Mouse (Mus musculus) granulocyte monocyte progenitor cell, adult 5-6 weeks (primary cell): ENCODE measurements at regions not wholly inside any gene's neighbourhood (a gene's known extent, or its start where the extent isn't known, plus 50 kb on each side); places are given as distances from the start of the nearest gene placed in this dataset.
"Not testable (repeated sequence)": the region's sequence is repeated elsewhere in the genome, so short reads cannot be mapped to it uniquely, and the experiment has no call there.

ENCODE experiments used
- ATAC-seq: replicated peaks from 2 replicates; pipeline ENCODE4 v1.8.0; 2016; ENCODE audit warnings: mild to moderate bottlenecking, moderate TSS enrichment, inconsistent platforms; ENCODE audit not compliant: poor library complexity, severe bottlenecking

DNA sequence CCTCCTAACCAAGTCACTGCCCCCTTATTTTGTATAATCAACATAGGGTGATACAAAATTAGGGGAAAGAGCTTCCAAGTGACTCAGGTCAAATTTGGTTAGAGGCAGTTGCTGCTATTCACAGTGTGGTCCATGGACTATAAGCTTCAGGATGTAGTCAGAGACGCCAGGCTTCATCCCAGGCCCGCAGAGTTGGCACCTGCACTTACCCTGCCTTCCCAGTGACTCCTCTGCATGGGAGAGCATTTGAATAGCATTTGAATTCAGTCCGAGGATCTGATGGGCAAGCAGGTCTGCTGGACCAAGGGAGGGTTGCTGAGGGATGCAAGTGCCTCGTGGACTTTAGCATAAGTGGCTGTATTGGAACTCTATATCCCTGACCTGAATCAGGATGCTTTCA, 181.8 kb downstream of the 1810013L24Rik start:
- no peak for ATAC-seq

DNA sequence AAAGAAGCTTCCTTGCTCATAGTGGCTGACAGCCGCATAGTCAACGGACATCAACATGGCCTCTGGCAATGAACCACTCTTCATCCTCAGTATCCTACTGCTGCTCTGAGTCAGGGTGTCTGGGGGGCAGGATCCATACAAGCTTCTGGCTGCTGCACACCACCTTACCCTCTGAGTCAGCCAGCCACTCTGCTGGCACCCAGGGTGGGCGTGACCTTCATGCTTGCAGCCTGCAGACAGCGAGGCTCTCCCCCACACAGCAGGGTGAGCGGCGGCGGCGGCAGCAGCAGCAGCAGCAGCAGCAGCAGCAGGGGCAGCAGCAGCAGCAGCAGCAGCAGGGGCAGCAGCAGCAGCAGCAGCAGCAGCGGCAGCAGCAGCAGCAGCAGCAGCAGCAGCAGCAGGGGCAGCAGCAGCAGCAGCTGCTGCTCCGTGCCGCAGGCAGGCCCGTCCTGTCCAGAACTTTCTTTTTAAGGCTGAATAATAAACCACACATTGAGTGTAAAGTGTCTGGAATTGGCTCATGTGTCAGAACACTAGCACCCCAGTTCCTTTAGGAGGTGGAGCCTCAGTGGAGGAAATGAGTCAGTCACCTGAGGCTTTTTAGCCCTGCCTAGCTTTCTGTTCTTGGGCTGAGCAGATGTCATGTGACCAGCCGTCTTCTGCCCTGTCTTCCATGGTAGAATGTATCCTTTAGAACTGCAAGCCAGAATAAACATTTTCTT, 186.3 kb downstream of the 1810013L24Rik start:
- ATAC-seq: no peak

DNA sequence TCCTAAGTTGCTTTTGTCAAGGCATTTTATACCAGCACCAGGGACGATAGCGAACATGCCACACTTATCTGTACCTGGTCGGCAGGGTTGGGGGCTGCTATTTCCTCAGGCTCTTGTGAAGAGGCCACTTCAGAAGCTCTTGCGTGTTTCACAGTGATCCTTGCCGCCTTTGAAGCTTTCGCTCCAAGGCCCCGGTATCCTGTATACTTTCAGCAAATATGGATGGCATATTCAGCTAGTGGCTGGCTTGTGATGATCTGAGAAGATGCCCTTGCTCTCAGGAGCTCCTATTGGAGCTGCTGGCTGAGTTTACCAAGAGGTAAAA, 186.8 kb downstream of the 1810013L24Rik start:
- ATAC-seq: no peak

DNA sequence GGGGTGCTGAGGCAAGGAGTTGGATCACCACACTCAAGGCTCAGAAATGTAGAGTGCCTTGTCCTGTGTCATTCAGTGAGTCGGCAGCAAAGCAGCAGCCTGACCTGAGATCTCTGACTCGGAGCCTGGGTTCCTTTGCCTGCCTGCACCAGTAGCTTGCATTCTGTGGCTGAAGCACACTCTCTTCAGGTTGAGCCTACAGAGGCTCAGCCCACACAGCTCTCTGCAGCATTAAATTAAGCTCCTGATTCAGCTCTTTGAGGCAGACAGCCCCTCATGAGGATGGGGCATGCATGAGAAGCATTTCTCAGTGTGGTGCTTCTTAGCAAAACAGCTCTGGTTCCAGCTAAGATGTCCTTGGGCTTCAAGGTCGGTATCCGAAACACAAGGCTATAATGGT, 200.8 kb downstream of the 1810013L24Rik start:
- ATAC-seq: no peak

DNA sequence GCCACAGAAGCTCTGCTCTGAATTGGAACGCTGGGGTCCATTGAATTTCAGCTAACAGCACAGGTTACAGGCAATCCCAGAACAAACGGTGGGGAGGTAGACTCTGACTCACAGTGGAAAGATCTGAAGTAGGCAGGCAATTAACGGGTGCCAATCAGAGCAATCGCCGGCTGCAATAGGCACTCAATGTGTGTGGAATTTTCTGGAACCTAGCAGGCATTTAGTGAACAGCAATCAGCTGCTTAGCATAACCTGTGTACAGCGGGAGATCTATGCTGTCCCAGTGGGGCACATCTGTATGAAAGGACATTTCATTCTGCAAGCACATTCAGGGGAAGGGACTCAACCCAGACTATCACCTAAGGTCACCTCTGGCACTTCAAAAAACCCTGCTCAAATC, 213.4 kb downstream of the 1810013L24Rik start:
- no peak for ATAC-seq

- no peak for ATAC-seq
Observed at GRCm38 (mm10) chr16:9046864-9047263, 217.0 kb downstream of the 1810013L24Rik start.

- no peak for ATAC-seq
Observed at GRCm38 (mm10) chr16:9054415-9054814, 224.5 kb downstream of the 1810013L24Rik start.

DNA sequence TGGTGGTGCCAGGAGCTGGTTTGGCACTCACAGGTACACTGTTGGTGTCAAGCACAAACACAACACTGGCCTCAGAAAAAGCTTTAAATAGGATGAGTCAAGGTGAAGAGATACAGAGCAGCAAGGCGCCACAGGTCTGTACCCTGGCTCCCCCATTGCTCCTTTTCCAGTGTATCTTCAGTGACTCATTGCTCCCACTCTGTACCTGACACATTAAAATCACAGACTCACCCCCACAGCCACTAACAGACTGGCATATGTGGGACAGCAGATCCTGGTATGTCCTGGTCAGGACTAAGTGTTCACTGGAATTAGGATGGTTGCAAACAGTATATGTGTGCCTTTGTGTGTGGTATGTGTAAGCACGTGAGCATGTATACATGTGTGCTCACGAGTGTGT, 226.5 kb downstream of the 1810013L24Rik start:
- ATAC-seq: no peak

GRCm38 (mm10) chr16:9071526-9071925, 241.6 kb downstream of the 1810013L24Rik start:
- ATAC-seq: no peak

GRCm38 (mm10) chr16:9071956-9072355, 242.1 kb downstream of the 1810013L24Rik start:
- ATAC-seq: not testable (repeated sequence)

DNA sequence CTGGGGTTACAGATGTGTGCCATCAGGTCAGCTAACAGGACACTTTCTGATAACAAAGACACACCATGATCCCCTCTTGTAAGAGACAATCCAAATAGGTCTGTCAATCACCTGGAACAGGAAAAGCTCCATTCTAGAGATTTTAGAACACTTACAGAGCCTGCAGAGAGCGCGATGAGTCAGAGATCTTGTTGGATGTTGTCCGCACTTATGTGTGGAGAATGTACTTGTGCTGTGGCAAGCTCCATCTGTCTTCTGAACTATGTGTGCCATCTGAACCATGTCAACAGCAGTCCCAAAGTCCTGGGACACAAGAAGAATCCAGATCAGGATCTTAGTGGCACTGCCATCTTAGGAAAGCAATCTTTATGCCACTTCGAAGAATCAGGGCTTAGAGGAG, 244.4 kb downstream of the 1810013L24Rik start:
- ATAC-seq: no peak

GRCm38 (mm10) chr16:9077451-9077850, 247.6 kb downstream of the 1810013L24Rik start:
- ATAC-seq: no peak

- no peak for ATAC-seq
Observed at GRCm38 (mm10) chr16:9078405-9078942, 248.6 kb downstream of the 1810013L24Rik start.

- ATAC-seq: no peak
Observed at GRCm38 (mm10) chr16:9083040-9083439, 253.1 kb downstream of the 1810013L24Rik start.

DNA sequence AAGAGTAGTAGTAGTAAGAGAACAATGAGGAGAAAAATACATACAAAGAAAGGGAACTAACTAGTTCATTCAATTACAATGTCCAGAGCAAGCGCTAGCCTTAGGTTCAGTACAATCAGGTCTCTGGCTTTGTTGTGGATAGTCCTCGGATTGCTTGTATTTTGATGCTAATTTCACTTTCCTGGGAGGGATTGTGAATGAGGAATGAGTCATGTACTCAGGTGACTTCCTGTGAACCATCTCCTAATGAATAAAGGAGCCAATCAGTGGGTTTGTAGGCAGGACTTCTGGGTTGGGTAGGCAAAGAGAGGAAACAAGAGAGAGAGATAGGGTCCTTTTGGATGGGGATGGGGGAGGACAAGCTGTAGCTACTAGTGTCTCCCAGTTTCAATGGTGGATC, 253.8 kb downstream of the 1810013L24Rik start:
- no peak for ATAC-seq

GRCm38 (mm10) chr16:9084581-9084980, 254.7 kb downstream of the 1810013L24Rik start:
- no peak for ATAC-seq

GRCm38 (mm10) chr16:9085133-9085532, 255.2 kb downstream of the 1810013L24Rik start:
- ATAC-seq: no peak

DNA sequence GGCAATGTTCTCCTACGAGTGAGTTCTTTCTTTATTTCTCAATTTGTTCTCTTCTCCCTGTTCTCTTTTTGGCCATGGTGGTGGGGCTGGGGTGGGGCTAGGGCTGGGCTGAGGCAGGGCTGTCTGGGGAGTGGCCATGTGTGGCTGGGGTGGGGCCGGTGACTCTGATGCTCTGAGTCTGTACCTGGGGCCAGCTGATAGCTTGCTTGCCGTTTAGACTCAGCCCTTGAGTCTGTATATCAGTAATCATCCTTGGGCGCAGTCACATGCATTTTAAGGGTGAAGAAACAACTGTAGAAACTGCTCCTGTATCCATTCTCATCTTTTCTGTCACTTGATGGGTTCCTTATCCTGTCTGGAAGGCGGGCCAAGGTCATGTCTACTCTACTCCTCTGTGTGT, 256.1 kb downstream of the 1810013L24Rik start:
- ATAC-seq: no peak

DNA sequence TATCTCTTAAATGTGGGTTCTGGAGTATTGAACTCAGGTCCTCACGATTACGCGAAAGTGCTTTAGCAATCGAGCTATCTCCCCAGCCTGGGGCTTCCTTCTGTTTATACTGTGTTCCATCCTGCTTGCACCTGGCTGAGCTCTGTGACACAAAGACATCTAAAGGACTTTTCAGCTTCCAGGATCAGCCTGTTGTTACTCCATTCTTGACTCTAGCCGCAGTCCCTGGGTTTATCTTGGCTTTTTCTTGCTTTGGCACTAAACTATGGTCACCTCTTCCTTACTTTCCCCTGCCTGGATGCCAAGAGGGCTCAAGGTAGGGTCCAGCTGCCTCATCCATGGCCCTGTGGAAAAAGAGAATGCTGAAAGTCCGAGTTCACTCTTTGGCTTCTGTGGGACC, 261.9 kb downstream of the 1810013L24Rik start:
- no peak for ATAC-seq

GRCm38 (mm10) chr16:9092191-9092848, 262.4 kb downstream of the 1810013L24Rik start:
- ATAC-seq: no peak

DNA sequence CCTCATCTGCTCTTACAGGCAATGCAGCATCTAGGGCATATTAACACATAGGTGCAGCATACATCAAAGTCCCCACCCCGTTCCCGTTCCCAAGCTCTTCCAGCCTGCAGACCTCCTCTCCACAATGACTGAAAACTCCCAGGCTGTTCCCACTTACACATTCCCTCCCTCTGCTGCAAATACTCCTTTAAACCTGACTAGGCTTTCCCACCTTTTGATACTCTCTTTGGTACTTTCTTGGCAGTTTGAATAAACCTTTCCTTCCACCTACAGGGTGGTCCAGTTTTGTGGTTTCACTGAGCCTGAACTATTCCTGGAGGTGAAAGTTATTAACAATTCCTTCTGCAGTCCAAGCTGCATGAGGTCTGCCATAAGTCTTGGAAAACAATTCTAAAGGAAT, 263.7 kb downstream of the 1810013L24Rik start:
- no peak for ATAC-seq

DNA sequence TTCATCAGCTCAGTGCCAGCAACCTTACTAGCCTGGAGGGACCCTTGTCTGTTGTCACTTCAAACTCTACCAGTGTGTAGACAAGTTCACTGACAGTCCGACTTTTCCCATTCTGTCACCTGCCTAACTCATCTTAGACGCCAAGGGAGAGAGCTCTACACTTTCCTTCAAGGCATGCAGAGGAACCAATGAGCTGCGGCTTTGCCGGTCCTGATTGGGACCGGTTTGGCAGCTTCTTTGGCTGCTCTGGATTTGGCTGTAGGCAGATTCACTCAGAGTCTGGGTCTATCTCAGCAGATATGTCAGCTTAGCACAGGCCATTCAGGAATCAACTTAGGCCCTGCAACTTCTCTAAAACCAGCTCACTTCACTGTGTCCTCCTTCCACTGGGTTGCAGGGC, 264.3 kb downstream of the 1810013L24Rik start:
- ATAC-seq: no peak
